Mouse (Mus musculus): ENCODE data around the gene Rbfox3.

Gene Rbfox3

GRCm38 (mm10) chr11:118878605-118879245 is 32.7 kb downstream of the Rbfox3 start:
- no peak for DNase-seq

- no peak for DNase-seq
Observed at GRCm38 (mm10) chr11:118875243-118875897, 36.0 kb downstream of the Rbfox3 start.

GRCm38 (mm10) chr11:118874487-118875095 is 36.8 kb downstream of the Rbfox3 start:
- DNase-seq, result no peak

GRCm38 (mm10) chr11:118874022-118874421 is 37.4 kb downstream of the Rbfox3 start:
- DNase-seq, result no peak

GRCm38 (mm10) chr11:118871527-118871926 is 39.9 kb downstream of the Rbfox3 start:
- no peak for DNase-seq

GRCm38 (mm10) chr11:118863360-118863759 is 48.0 kb downstream of the Rbfox3 start:
- DNase-seq, result no peak

- no peak for DNase-seq
Observed at GRCm38 (mm10) chr11:118861801-118862431, 49.5 kb downstream of the Rbfox3 start.

- DNase-seq, result no peak
Observed at GRCm38 (mm10) chr11:118861246-118861645, 50.2 kb downstream of the Rbfox3 start.

GRCm38 (mm10) chr11:118860812-118861211 is 50.6 kb downstream of the Rbfox3 start:
- no peak for DNase-seq

GRCm38 (mm10) chr11:118859839-118860238 is 51.6 kb downstream of the Rbfox3 start:
- no peak for DNase-seq

- DNase-seq, result no peak
Observed at GRCm38 (mm10) chr11:118858305-118858704, 53.1 kb downstream of the Rbfox3 start.

- DNase-seq, result no peak
Observed at GRCm38 (mm10) chr11:118851391-118851790, 60.0 kb downstream of the Rbfox3 start.

GRCm38 (mm10) chr11:118847986-118848385 is 63.4 kb downstream of the Rbfox3 start:
- DNase-seq, result no peak

- no peak for DNase-seq
Observed at GRCm38 (mm10) chr11:118840992-118841391, 70.4 kb downstream of the Rbfox3 start.

- no peak for DNase-seq
Observed at GRCm38 (mm10) chr11:118838167-118838566, 73.2 kb downstream of the Rbfox3 start.

- DNase-seq, result no peak
Observed at GRCm38 (mm10) chr11:118836889-118837288, 74.5 kb downstream of the Rbfox3 start.

- DNase-seq, result no peak
Observed at GRCm38 (mm10) chr11:118832793-118833481, 78.5 kb downstream of the Rbfox3 start.

- no peak for DNase-seq
Observed at GRCm38 (mm10) chr11:118831730-118832129, 79.7 kb downstream of the Rbfox3 start.

GRCm38 (mm10) chr11:118825280-118826094 is 85.9 kb downstream of the Rbfox3 start:
- DNase-seq, result no peak

- peak; percentile 3 for DNase-seq
Observed at GRCm38 (mm10) chr11:118821353-118821752, 90.0 kb downstream of the Rbfox3 start.

GRCm38 (mm10) chr11:118818528-118818927 is 92.9 kb downstream of the Rbfox3 start:
- DNase-seq, result no peak

- DNase-seq, result no peak
Observed at GRCm38 (mm10) chr11:118815118-118815517, 96.3 kb downstream of the Rbfox3 start.

All from lung, postnatal 36 days (tissue).